Mouse (Mus musculus): ENCODE results near the gene Atf4.

- TF ChIP-seq SIN3A (IDR thresholded peaks at IDR 0.05; ENCODE audit: low read length) (no peak), POLR2AphosphoS5 (IDR thresholded peaks at IDR 0.05; ENCODE audit: borderline replicate concordance, low read depth, low read length) (no peak), ZKSCAN1 (IDR thresholded peaks at IDR 0.05; ENCODE audit: low read depth, low read length) (no peak), POLR2A (IDR thresholded peaks at IDR 0.05; ENCODE audit: control insufficient read depth in 1 of 2, insufficient read depth in 1 of 2, low read depth in 1 of 2, low read length in 2 of 2, poor library complexity in 1 of 2) (no peak), CHD1 (IDR thresholded peaks at IDR 0.05; ENCODE audit: low read depth, low read length) (no peak), EP300 (IDR thresholded peaks at IDR 0.05; ENCODE audit: low read depth in 1 of 2, low read length in 2 of 2) (no peak), CTCF (IDR thresholded peaks at IDR 0.05 in 2 of 3, conservative IDR thresholded peaks at IDR 0.05 in 1 of 3; ENCODE audit: control insufficient read depth in 1 of 3, insufficient read depth in 1 of 3, low read depth in 2 of 3, low read length in 3 of 3, poor library complexity in 1 of 3, severe bottlenecking in 1 of 3) (no peak), ZNF384 (IDR thresholded peaks at IDR 0.05; ENCODE audit: low read depth, low read length) (no peak), E2F4 (IDR thresholded peaks at IDR 0.05; ENCODE audit: borderline replicate concordance, low read depth, low read length) (no peak)
These were observed 48.9 kb upstream of the Atf4 start for GRCm38 (mm10) chr15:80206057-80206565.
